20 mouse cellular contexts compared by ENCODE assay signal in genomic region chr16:94050368-94050767, GRCm38 (mm10). TPM values are rescaled to one million over a fixed set of nuclear protein-coding genes. Genes with fewer than 3 reads are reported as not detected.
"Had no signal": no experiment of that assay in that cellular context is flagged by ENCODE, and none has a peak within 500 bp of the region (broad histone marks: within the 10 kb centered on the region; RNA-seq: fewer than 3 reads in every experiment).

No protein-coding gene starts in this region.

- H3K4me3 ChIP-seq: kidney, embryonic 15.5 days; limb, embryonic 13.5 days; midbrain, embryonic 12.5 days; myocyte; neural tube, embryonic 15.5 days had no signal

- H3K4me1 ChIP-seq: kidney, embryonic 15.5 days; limb, embryonic 13.5 days; neural tube, embryonic 15.5 days had no signal

- H3K9ac ChIP-seq: kidney, embryonic 15.5 days; limb, embryonic 13.5 days; liver, embryonic 14.5 days; midbrain, embryonic 12.5 days; neural tube, embryonic 15.5 days had no signal

- H3K36me3 ChIP-seq: kidney, embryonic 15.5 days; limb, embryonic 13.5 days; midbrain, embryonic 12.5 days; neural tube, embryonic 15.5 days had no signal

- DNase-seq: kidney, postnatal 14 days; layer of hippocampus, adult 9-11 months; layer of hippocampus, postnatal 36 days; lung, adult 18-20 months; right cerebral cortex, adult 18-20 months; right cerebral cortex, postnatal 25 days; thymus, adult 18-20 months; thymus, postnatal 25 days had no signal

- H3K4me2 ChIP-seq: kidney, embryonic 15.5 days; limb, embryonic 13.5 days; midbrain, embryonic 12.5 days; neural tube, embryonic 15.5 days had no signal

- H3K27ac ChIP-seq: kidney, embryonic 15.5 days; limb, embryonic 13.5 days; liver, embryonic 14.5 days; midbrain, embryonic 12.5 days; neural tube, embryonic 15.5 days had no signal

- H3K9me3 ChIP-seq: kidney, embryonic 15.5 days; limb, embryonic 13.5 days; midbrain, embryonic 12.5 days; neural tube, embryonic 15.5 days had no signal

RNA-seq across cellular contexts. Expression of gene Sim2, which starts 34.4 kb away (rescaled TPM):
- total RNA-seq: liver, adult 2 months; megakaryocyte-erythroid progenitor cell, adult 5-6 weeks had no signal
- polyA plus RNA-seq: large intestine, adult 2 months; liver, adult 2 months; urinary bladder, adult 2 months had no signal

RNA-seq across cellular contexts. Expression of gene Cldn14, which starts 41.7 kb away (rescaled TPM):
- total RNA-seq: megakaryocyte-erythroid progenitor cell, adult 5-6 weeks had no signal
- polyA plus RNA-seq: limb, embryonic 13.5 days; lung, embryonic 16.5 days; midbrain, embryonic 12.5 days; neural tube, embryonic 15.5 days; stomach, embryonic 14.5 days; urinary bladder, adult 2 months had no signal
